Mouse (Mus musculus) heart, adult 2 months (tissue): ENCODE measurements around the gene Zdhhc3. TPM values are rescaled to one million over a fixed set of nuclear protein-coding genes. Genes with fewer than 3 reads are reported as not detected.

Experiments
- DNase-seq, 2 experiments: peaks; one replicate each; pipeline ENCODE4 v3.0.0; 2021
- H3K27ac ChIP-seq: fragments of 200-600 bp; 2 replicates; pipeline ENCODE4 v1.8.1; 2022
- H3K27me3 ChIP-seq: fragments of 200-500 bp; 2 replicates; pipeline ENCODE4 v1.6.1; 2012; ENCODE audit warnings: mild to moderate bottlenecking, low read length, inconsistent platforms, mixed read lengths; ENCODE audit not compliant: control insufficient read depth, insufficient read depth
- H3K36me3 ChIP-seq: fragments of 200-500 bp; 2 replicates; pipeline ENCODE4 v1.6.1; 2012; ENCODE audit warnings: low read length, inconsistent platforms; ENCODE audit not compliant: control insufficient read depth, insufficient read depth
- H3K4me1 ChIP-seq: fragments of 200-500 bp; 2 replicates; pipeline ENCODE4 v1.6.1; 2011; ENCODE audit warnings: low read length; ENCODE audit not compliant: control insufficient read depth, insufficient read depth
- H3K4me3 ChIP-seq: fragments of 200-600 bp; 2 replicates; pipeline ENCODE4 v1.8.1; 2022
- H3K79me2 ChIP-seq: fragments of 200-500 bp; replicated peaks from 2 replicates; pipeline ENCODE4 v1.6.1; 2012; ENCODE audit warnings: mild to moderate bottlenecking, inconsistent platforms, low read length, moderate library complexity, mixed read lengths; ENCODE audit not compliant: control insufficient read depth, insufficient read depth
- H3K9ac ChIP-seq: fragments of 200-500 bp; 2 replicates; pipeline ENCODE4 v1.6.1; 2012; ENCODE audit warnings: low read depth, mild to moderate bottlenecking, control low read depth, inconsistent platforms, low read length, mixed read lengths
- CTCF ChIP-seq: fragments of 200-600 bp; IDR thresholded peaks from 2 replicates; pipeline ENCODE4 v1.8.1; 2022; ENCODE audit warnings: antibody characterized with exemption, mild to moderate bottlenecking, moderate library complexity
- EP300 ChIP-seq: fragments of 200-500 bp; IDR thresholded peaks from 2 replicates; pipeline ENCODE4 v1.6.1; 2011; ENCODE audit warnings: low read depth, low read length, control low read depth; ENCODE audit not compliant: insufficient read depth
- POLR2A ChIP-seq: fragments of 200-500 bp; IDR thresholded peaks from 2 replicates; pipeline ENCODE4 v1.6.1; 2011; ENCODE audit warnings: mild to moderate bottlenecking, low read depth, low read length, control low read depth; ENCODE audit not compliant: insufficient read depth
- WGBS: fragments of 180-500 bp; shearing (Covaris S2); methylation state at CpG from one replicate; pipeline ENCODE4 v1.1.7; 2018; 5-methylcytosine and 5-hydroxymethylcytosine counted together
- intact Hi-C: fragments of 180-260 bp; cut with DNase I; formaldehyde crosslinking; loops from one replicate; pipeline ENCODE4 v1.15.1; 2025
- polyA plus RNA-seq: library from polyadenylated mRNA; depleted of rRNA; stranded (reverse); fragments of >200 nt; gene quantifications from 2 replicates; pipeline ENCODE4 v1.2.3, GENCODE M21; 2012
- total RNA-seq, 2 experiments: library from RNA; stranded (reverse); gene quantifications; 2 replicates each; pipeline ENCODE4 v1.2.3; 2021

Gene Zdhhc3
- total and polyA plus RNA-seq, 3 experiments = 36.7 to 57.8 (median 42.8) TPM

- Histone ChIP-seq H3K27me3 (no peaks in the 10 kb centered on the region), H3K79me2 (no peaks in the 10 kb centered on the region), H3K27ac (peak overlapping the region; percentile 60), H3K36me3 (no peaks in the 10 kb centered on the region), H3K9ac (no peak overlapping the region), H3K4me1 (peaks cover 8% of the 10 kb centered on the region), H3K4me3 (peak overlapping the region; percentile 17)
- DNase-seq = peak; percentile 80 to 83
- intact Hi-C loops = loop anchor here (10.0 kb wide), 3 partner anchors 208 to 368 kb away; partner anchors contain the start of genes Lars2 and Sacm1l
- WGBS = 50% methylated on average over 30 of the region's 30 CpGs
- TF ChIP-seq EP300 (no peak), CTCF (no peak)
Observed at GRCm38 (mm10) chr9:123156910-123157361, 43.9 kb upstream of the Zdhhc3 start.

GRCm38 (mm10) chr9:123153121-123153520 lies 40.1 kb upstream of the Zdhhc3 start:
- WGBS = 59% methylated on average over 2 of the region's 2 CpGs
- peaks cover 14% of the 10 kb centered on the region for H3K4me1 ChIP-seq
- peak; percentile 54 to 67 for DNase-seq
- intact Hi-C loops = loop anchor here (10.0 kb wide), 3 partner anchors 212 to 372 kb away; partner anchors contain the start of genes Lars2 and Sacm1l
- peak overlapping the region; percentile 76 for H3K27ac ChIP-seq
- no peaks in the 10 kb centered on the region for H3K36me3 ChIP-seq
- H3K79me2 ChIP-seq = no peaks in the 10 kb centered on the region
- no peak overlapping the region for H3K9ac ChIP-seq
- no peaks in the 10 kb centered on the region for H3K27me3 ChIP-seq
- TF ChIP-seq POLR2A = peak; percentile 41; the same call in 1 of the 2 replicates
- no peak for TF ChIP-seq EP300
- no peak overlapping the region for H3K4me3 ChIP-seq

- no peak overlapping the region for H3K4me3 ChIP-seq
Observed at GRCm38 (mm10) chr9:123152026-123152425, 39.0 kb upstream of the Zdhhc3 start.

GRCm38 (mm10) chr9:123151561-123151960 lies 38.6 kb upstream of the Zdhhc3 start:
- intact Hi-C loops = loop anchor here (10.0 kb wide), 3 partner anchors 213 to 373 kb away; partner anchors contain the start of genes Lars2 and Sacm1l
- WGBS = 21% methylated on average over 1 of the region's 1 CpGs
- peak; percentile 40 to 54 for DNase-seq

More at GRCm38 (mm10) chr9:123152026-123152425, 39.0 kb upstream of the Zdhhc3 start:
- Histone ChIP-seq H3K79me2 (no peaks in the 10 kb centered on the region), H3K36me3 (no peaks in the 10 kb centered on the region), H3K27me3 (no peaks in the 10 kb centered on the region), H3K27ac (peak overlapping the region; percentile 76), H3K9ac (peak overlapping the region; percentile 42; the same call in 1 of the 2 replicates), H3K4me1 (peaks cover 14% of the 10 kb centered on the region)
- 36% methylated on average over 3 of the region's 3 CpGs for WGBS
- intact Hi-C loops = loop anchor here (10.0 kb wide), 3 partner anchors 213 to 373 kb away; partner anchors contain the start of genes Lars2 and Sacm1l
- TF ChIP-seq POLR2A = no peak
- no peak for DNase-seq

GRCm38 (mm10) chr9:123150241-123151020 lies 37.4 kb upstream of the Zdhhc3 start, which contains the start of gene Clec3b:
Gene Clec3b (plus strand): TSS chr9:123150946.
- peak; percentile 69 to 76 for DNase-seq
- Histone ChIP-seq H3K36me3 (no peaks in the 10 kb centered on the region), H3K27ac (peak within 1 kb of the TSS; percentile 76), H3K9ac (peak within 1 kb of the TSS; percentile 59), H3K4me1 (peaks cover 14% of the 10 kb centered on the region), H3K4me3 (peak within 1 kb of the TSS; percentile 27; the same call in 1 of the 2 replicates), H3K27me3 (no peaks in the 10 kb centered on the region), H3K79me2 (no peaks in the 10 kb centered on the region)
- 79% methylated on average over 5 of the region's 5 CpGs for WGBS
- intact Hi-C loops = loop anchor here (10.0 kb wide), 3 partner anchors 214 to 374 kb away; partner anchors contain the start of genes Lars2 and Sacm1l
- no peak for TF ChIP-seq EP300
- no peak for TF ChIP-seq POLR2A
- no peak for TF ChIP-seq CTCF

More at GRCm38 (mm10) chr9:123151561-123151960, 38.6 kb upstream of the Zdhhc3 start:
- H3K27ac ChIP-seq = peak overlapping the region; percentile 76
- peaks cover 14% of the 10 kb centered on the region for H3K4me1 ChIP-seq
- peak overlapping the region; percentile 27; the same call in 1 of the 2 replicates for H3K4me3 ChIP-seq
- H3K79me2 ChIP-seq = no peaks in the 10 kb centered on the region
- TF ChIP-seq EP300 (0 out of 2 replicates have a peak, but pooled peaks have one; percentile 18), POLR2A (0 out of 2 replicates have a peak, but pooled peaks have one; percentile 31), CTCF (no peak)
- H3K27me3 ChIP-seq = no peaks in the 10 kb centered on the region
- H3K9ac ChIP-seq = peak overlapping the region; percentile 42; the same call in 1 of the 2 replicates
- no peaks in the 10 kb centered on the region for H3K36me3 ChIP-seq

GRCm38 (mm10) chr9:123148430-123148829 lies 35.4 kb upstream of the Zdhhc3 start:
- DNase-seq = peak in 1 of 2 experiments; percentile 78
- 41% methylated on average over 5 of the region's 5 CpGs for WGBS
- H3K79me2 ChIP-seq = no peaks in the 10 kb centered on the region
- H3K27ac ChIP-seq = peak overlapping the region; percentile 80
- H3K9ac ChIP-seq = no peak overlapping the region
- H3K4me1 ChIP-seq = peaks cover 10% of the 10 kb centered on the region
- H3K27me3 ChIP-seq = no peaks in the 10 kb centered on the region
- no peaks in the 10 kb centered on the region for H3K36me3 ChIP-seq
- H3K4me3 ChIP-seq = no peak overlapping the region
- TF ChIP-seq CTCF (no peak), EP300 (peak; percentile 81; the same call in 1 of the 2 replicates), POLR2A (peak; percentile 50; the same call in 1 of the 2 replicates)
- intact Hi-C loops = no loop called here
